Mouse (Mus musculus): ENCODE measurements at regions not wholly inside any gene's neighbourhood (a gene's known extent, or its start where the extent isn't known, plus 50 kb on each side); places are given as distances from the start of the nearest gene placed in this dataset.

GRCm38 (mm10) chr15:10830478-10830877 is 116.1 kb upstream of the Rai14 start:
- H3K27ac ChIP-seq (ENCODE audit: low read depth, low read length): no peak overlapping the region
- no peak for DNase-seq (ENCODE audit: low spot score)
- no peak overlapping the region for H3K9ac ChIP-seq (ENCODE audit: low read depth, low read length)
- H3K4me3 ChIP-seq (ENCODE audit: low read depth, low read length): no peak overlapping the region
- no peaks in the 10 kb centered on the region for H3K4me1 ChIP-seq (replicated peaks; ENCODE audit: control insufficient read depth, insufficient read depth, low read length)
- H3K9me3 ChIP-seq (ENCODE audit: control insufficient read depth, low read length): no peaks in the 10 kb centered on the region
- no peak overlapping the region for H3K4me2 ChIP-seq
- 71% methylated on average over 5 of the region's 5 CpGs for WGBS
- H3K27me3 ChIP-seq (replicated peaks; ENCODE audit: control insufficient read depth, insufficient read depth, low read length): no peaks in the 10 kb centered on the region
- no peak for ATAC-seq (replicated peaks; ENCODE audit: low FRiP score)
- no peaks in the 10 kb centered on the region for H3K36me3 ChIP-seq (ENCODE audit: control insufficient read depth, insufficient read depth, low read length)

GRCm38 (mm10) chr15:10831106-10831505 is 116.7 kb upstream of the Rai14 start:
- ATAC-seq (replicated peaks; ENCODE audit: low FRiP score) (no peak), DNase-seq (ENCODE audit: low spot score) (no peak)
- no peak overlapping the region for H3K27ac ChIP-seq (ENCODE audit: low read depth, low read length)
- H3K4me2 ChIP-seq: no peak overlapping the region
- H3K27me3 ChIP-seq (replicated peaks; ENCODE audit: control insufficient read depth, insufficient read depth, low read length): no peaks in the 10 kb centered on the region
- H3K4me1 ChIP-seq (replicated peaks; ENCODE audit: control insufficient read depth, insufficient read depth, low read length): no peaks in the 10 kb centered on the region
- no peak overlapping the region for H3K4me3 ChIP-seq (ENCODE audit: low read depth, low read length)
- no peaks in the 10 kb centered on the region for H3K9me3 ChIP-seq (ENCODE audit: control insufficient read depth, low read length)
- WGBS: 67% methylated on average over 5 of the region's 5 CpGs
- no peak overlapping the region for H3K9ac ChIP-seq (ENCODE audit: low read depth, low read length)
- H3K36me3 ChIP-seq (ENCODE audit: control insufficient read depth, insufficient read depth, low read length): no peaks in the 10 kb centered on the region

- H3K4me2 ChIP-seq: no peak overlapping the region
- DNase-seq (ENCODE audit: low spot score): no peak
- no peak for ATAC-seq (replicated peaks; ENCODE audit: low FRiP score)
These were observed 117.9 kb upstream of the Rai14 start for GRCm38 (mm10) chr15:10832331-10832730.

GRCm38 (mm10) chr15:10833866-10834571 is 118.1 kb upstream of the C1qtnf3 start:
- Histone ChIP-seq H3K4me1 (replicated peaks; ENCODE audit: control insufficient read depth, insufficient read depth, low read length) (no peaks in the 10 kb centered on the region), H3K9me3 (ENCODE audit: control insufficient read depth, low read length) (no peaks in the 10 kb centered on the region), H3K27me3 (replicated peaks; ENCODE audit: control insufficient read depth, insufficient read depth, low read length) (no peaks in the 10 kb centered on the region), H3K9ac (ENCODE audit: low read depth, low read length) (no peak overlapping the region), H3K27ac (ENCODE audit: low read depth, low read length) (no peak overlapping the region), H3K36me3 (ENCODE audit: control insufficient read depth, insufficient read depth, low read length) (no peaks in the 10 kb centered on the region), H3K4me3 (ENCODE audit: low read depth, low read length) (no peak overlapping the region), H3K4me2 (no peak overlapping the region)
- WGBS: 79% methylated on average over 7 of the region's 7 CpGs
- DNase-seq (ENCODE audit: low spot score): no peak
- no peak for ATAC-seq (replicated peaks; ENCODE audit: low FRiP score)

More at GRCm38 (mm10) chr15:10832331-10832730, 117.9 kb upstream of the Rai14 start:
- Histone ChIP-seq H3K4me3 (ENCODE audit: low read depth, low read length) (no peak overlapping the region), H3K27me3 (replicated peaks; ENCODE audit: control insufficient read depth, insufficient read depth, low read length) (no peaks in the 10 kb centered on the region), H3K36me3 (ENCODE audit: control insufficient read depth, insufficient read depth, low read length) (no peaks in the 10 kb centered on the region), H3K9me3 (ENCODE audit: control insufficient read depth, low read length) (no peaks in the 10 kb centered on the region), H3K9ac (ENCODE audit: low read depth, low read length) (no peak overlapping the region), H3K27ac (ENCODE audit: low read depth, low read length) (no peak overlapping the region), H3K4me1 (replicated peaks; ENCODE audit: control insufficient read depth, insufficient read depth, low read length) (no peaks in the 10 kb centered on the region)
- 53% methylated on average over 1 of the region's 1 CpGs for WGBS

DNA sequence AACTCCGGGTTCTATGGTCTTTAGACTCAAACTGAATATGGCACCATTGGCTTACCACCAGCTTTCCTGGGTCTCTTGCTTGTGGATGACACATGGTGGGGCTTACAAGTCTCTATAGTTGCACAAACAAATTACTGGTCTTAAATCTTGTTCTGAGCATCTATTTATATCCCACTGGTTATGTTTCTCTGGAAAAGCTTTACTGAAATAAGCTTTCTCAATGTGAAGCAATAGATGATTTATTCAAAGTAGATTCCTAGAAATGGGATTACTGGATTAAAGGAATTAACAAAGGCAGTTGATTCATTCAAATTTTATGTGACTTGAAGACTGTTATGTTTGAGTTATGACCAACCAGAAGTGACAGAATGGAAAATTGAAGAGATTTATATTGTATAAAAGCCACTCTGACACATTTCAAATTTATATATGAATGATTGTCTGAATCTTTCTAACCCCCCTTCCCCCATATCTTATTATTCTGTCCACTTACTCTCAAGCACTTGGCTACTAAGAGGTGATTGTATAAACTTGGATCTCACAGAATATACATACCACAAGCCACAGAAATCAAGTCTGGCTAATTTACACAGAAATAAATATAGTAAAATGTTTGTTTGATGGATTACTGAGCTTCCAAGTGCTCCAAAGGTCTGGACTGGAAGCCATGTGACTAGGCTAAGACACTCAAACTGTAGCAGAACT is 113.4 kb upstream of the C1qtnf3 start:
- Histone ChIP-seq H3K4me2 (no peak overlapping the region), H3K9me3 (ENCODE audit: control insufficient read depth, low read length) (no peaks in the 10 kb centered on the region), H3K4me3 (ENCODE audit: low read depth, low read length) (no peak overlapping the region), H3K27me3 (replicated peaks; ENCODE audit: control insufficient read depth, insufficient read depth, low read length) (no peaks in the 10 kb centered on the region), H3K9ac (ENCODE audit: low read depth, low read length) (no peak overlapping the region), H3K27ac (ENCODE audit: low read depth, low read length) (no peak overlapping the region), H3K36me3 (ENCODE audit: control insufficient read depth, insufficient read depth, low read length) (no peaks in the 10 kb centered on the region), H3K4me1 (replicated peaks; ENCODE audit: control insufficient read depth, insufficient read depth, low read length) (no peaks in the 10 kb centered on the region)
- DNase-seq (ENCODE audit: low spot score) (no peak), ATAC-seq (replicated peaks; ENCODE audit: low FRiP score) (no peak)
- WGBS: 93% methylated on average over 1 of the region's 1 CpGs

- 76% methylated on average over 4 of the region's 4 CpGs for WGBS
These were observed 111.5 kb upstream of the C1qtnf3 start for GRCm38 (mm10) chr15:10840621-10841034.

GRCm38 (mm10) chr15:10843060-10843695 is 109.0 kb upstream of the C1qtnf3 start:
- no peaks in the 10 kb centered on the region for H3K4me1 ChIP-seq (replicated peaks; ENCODE audit: control insufficient read depth, insufficient read depth, low read length)
- no peaks in the 10 kb centered on the region for H3K27me3 ChIP-seq (replicated peaks; ENCODE audit: control insufficient read depth, insufficient read depth, low read length)
- no peaks in the 10 kb centered on the region for H3K36me3 ChIP-seq (ENCODE audit: control insufficient read depth, insufficient read depth, low read length)
- H3K9me3 ChIP-seq (ENCODE audit: control insufficient read depth, low read length): no peaks in the 10 kb centered on the region
- no peak overlapping the region for H3K4me2 ChIP-seq
- no peak for ATAC-seq (replicated peaks; ENCODE audit: low FRiP score)
- no peak overlapping the region for H3K9ac ChIP-seq (ENCODE audit: low read depth, low read length)
- no peak for DNase-seq (ENCODE audit: low spot score)
- no peak overlapping the region for H3K4me3 ChIP-seq (ENCODE audit: low read depth, low read length)
- WGBS: 64% methylated on average over 3 of the region's 3 CpGs
- H3K27ac ChIP-seq (ENCODE audit: low read depth, low read length): no peak overlapping the region

More at GRCm38 (mm10) chr15:10840621-10841034, 111.5 kb upstream of the C1qtnf3 start:
- Histone ChIP-seq H3K9me3 (ENCODE audit: control insufficient read depth, low read length) (no peaks in the 10 kb centered on the region), H3K36me3 (ENCODE audit: control insufficient read depth, insufficient read depth, low read length) (no peaks in the 10 kb centered on the region), H3K27ac (ENCODE audit: low read depth, low read length) (no peak overlapping the region), H3K9ac (ENCODE audit: low read depth, low read length) (no peak overlapping the region), H3K27me3 (replicated peaks; ENCODE audit: control insufficient read depth, insufficient read depth, low read length) (no peaks in the 10 kb centered on the region), H3K4me2 (no peak overlapping the region), H3K4me3 (ENCODE audit: low read depth, low read length) (no peak overlapping the region), H3K4me1 (replicated peaks; ENCODE audit: control insufficient read depth, insufficient read depth, low read length) (no peaks in the 10 kb centered on the region)
- DNase-seq (ENCODE audit: low spot score) (no peak), ATAC-seq (replicated peaks; ENCODE audit: low FRiP score) (no peak)

- 86% methylated on average over 4 of the region's 4 CpGs for WGBS
- H3K9me3 ChIP-seq (ENCODE audit: control insufficient read depth, low read length): no peaks in the 10 kb centered on the region
- H3K36me3 ChIP-seq (ENCODE audit: control insufficient read depth, insufficient read depth, low read length): no peaks in the 10 kb centered on the region
- no peak overlapping the region for H3K4me3 ChIP-seq (ENCODE audit: low read depth, low read length)
- no peaks in the 10 kb centered on the region for H3K4me1 ChIP-seq (replicated peaks; ENCODE audit: control insufficient read depth, insufficient read depth, low read length)
- no peaks in the 10 kb centered on the region for H3K27me3 ChIP-seq (replicated peaks; ENCODE audit: control insufficient read depth, insufficient read depth, low read length)
- no peak for DNase-seq (ENCODE audit: low spot score)
- no peak overlapping the region for H3K27ac ChIP-seq (ENCODE audit: low read depth, low read length)
- no peak overlapping the region for H3K4me2 ChIP-seq
- H3K9ac ChIP-seq (ENCODE audit: low read depth, low read length): no peak overlapping the region
- ATAC-seq (replicated peaks; ENCODE audit: low FRiP score): no peak
These were observed 105.4 kb upstream of the C1qtnf3 start for GRCm38 (mm10) chr15:10846722-10847121.

Data from liver, embryonic 11.5 days (tissue).